In the genomic region with DNA sequence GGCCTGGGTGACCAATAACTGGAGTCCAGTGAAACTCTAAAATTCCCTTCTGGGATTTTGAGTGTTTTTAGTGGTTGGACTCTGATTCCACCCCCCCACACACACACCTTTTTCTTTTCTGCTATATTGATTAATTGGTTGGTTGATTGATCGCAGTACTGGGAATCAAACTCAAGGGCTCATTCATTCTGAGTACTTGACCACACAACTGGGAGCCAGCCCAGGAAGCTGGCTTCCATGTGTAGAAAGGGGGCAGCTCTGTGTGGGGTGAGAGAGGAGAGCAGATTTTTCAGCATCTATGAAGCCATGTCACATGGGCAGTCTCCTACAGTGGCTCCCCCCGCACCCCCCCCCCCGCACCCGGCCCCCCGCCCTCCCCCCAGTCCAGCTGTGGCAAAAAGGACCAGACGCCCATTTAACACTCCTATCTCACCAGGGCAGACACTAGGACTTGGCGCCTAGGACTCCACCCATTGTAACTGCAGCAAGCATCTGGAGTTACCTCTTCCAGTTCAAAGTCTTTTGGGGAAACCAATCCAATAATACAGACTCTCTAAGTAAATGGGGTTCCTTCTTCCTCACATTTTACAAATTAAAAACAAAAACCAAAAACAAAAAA, we compare ENCODE assay signal across 9 mouse cellular contexts. TPM values are rescaled to one million over a fixed set of nuclear protein-coding genes. Genes with fewer than 3 reads are reported as not detected.
DNase-seq lines count a peak whose midpoint lies in the region; ATAC-seq and TF ChIP-seq lines count a peak whose summit lies in the region.
"Had no signal": no experiment of that assay in that cellular context is flagged by ENCODE, and none has a peak within 500 bp of the region (broad histone marks: within the 10 kb centered on the region; RNA-seq: fewer than 3 reads in every experiment).

No protein-coding gene starts in this region.

- ATAC-seq in heart, embryonic 16.5 days (replicated peaks; ENCODE audit: extremely low read depth, insufficient read depth, low FRiP score): no peak
- ATAC-seq in embryonic facial prominence, embryonic 14.5 days (ENCODE audit: low read depth): no peak
- ATAC-seq in liver, embryonic 14.5 days (ENCODE audit: insufficient read depth): peak; percentile 75

- intact Hi-C loops in heart, postnatal 25 days (cut with DNase I): loop anchor here (5.0 kb wide), 1 partner anchor 68 kb away; no protein-coding TSS in a partner anchor

- H3K4me1 ChIP-seq in heart, embryonic 16.5 days (ENCODE audit: control insufficient read depth, insufficient read depth, low read length): peaks cover 18% of the 10 kb centered on the region
- H3K4me1 ChIP-seq in embryonic facial prominence, embryonic 14.5 days (ENCODE audit: control insufficient read depth, insufficient read depth, low read length): peaks cover 18% of the 10 kb centered on the region
- H3K4me1 ChIP-seq in liver, embryonic 14.5 days (replicated peaks; ENCODE audit: control insufficient read depth in 2 of 2, insufficient read depth in 2 of 2, low read length in 1 of 2): peaks cover 51 to 52% of the 10 kb centered on the region in 2 experiments

- no peaks in the 10 kb centered on the region for H3K27me3 ChIP-seq in heart, embryonic 16.5 days (ENCODE audit: control insufficient read depth, insufficient read depth, low read length)
- H3K27me3 ChIP-seq in embryonic facial prominence, embryonic 14.5 days (replicated peaks; ENCODE audit: control insufficient read depth, insufficient read depth, low read length): no peaks in the 10 kb centered on the region
- no peaks in the 10 kb centered on the region for H3K27me3 ChIP-seq in liver, embryonic 14.5 days (ENCODE audit: control insufficient read depth, insufficient read depth, low read length)

- H3K4me2 ChIP-seq in heart, embryonic 16.5 days (ENCODE audit: low read depth, low read length): peak overlapping the region; percentile 88
- H3K4me2 ChIP-seq in embryonic facial prominence, embryonic 14.5 days (ENCODE audit: low read depth, low read length): peak overlapping the region; percentile 56; the same call in 1 of the 2 replicates
- peak overlapping the region; percentile 77 for H3K4me2 ChIP-seq in liver, embryonic 14.5 days (ENCODE audit: low read depth)

- H3K27ac ChIP-seq in heart, embryonic 16.5 days (ENCODE audit: low read length): peak overlapping the region; percentile 98
- H3K27ac ChIP-seq in embryonic facial prominence, embryonic 14.5 days (replicated peaks; ENCODE audit: low read depth, low read length): peak overlapping the region; percentile 61
- peak overlapping the region; percentile 99 for H3K27ac ChIP-seq in liver, embryonic 14.5 days
- H3K27ac ChIP-seq in layer of hippocampus, adult 2 months: no peak overlapping the region

- peak; percentile 93 for TF ChIP-seq EP300 in liver, embryonic 14.5 days (IDR thresholded peaks at IDR 0.05; ENCODE audit: low read depth)

- WGBS in heart, embryonic 16.5 days: 26% methylated on average over 7 of the region's 7 CpGs
- 40% methylated on average over 4 of the region's 7 CpGs for WGBS in embryonic facial prominence, embryonic 14.5 days
- 15% methylated on average over 7 of the region's 7 CpGs for WGBS in liver, embryonic 14.5 days (ENCODE audit: insufficient replicate concordance)

- H3K9ac ChIP-seq in heart, embryonic 16.5 days (ENCODE audit: low read length): peak overlapping the region; percentile 67
- no peak overlapping the region for H3K9ac ChIP-seq in embryonic facial prominence, embryonic 14.5 days (ENCODE audit: low read depth, low read length)
- peak overlapping the region; percentile 87 for H3K9ac ChIP-seq in liver, embryonic 14.5 days (replicated peaks)

- H3K36me3 ChIP-seq in heart, embryonic 16.5 days (ENCODE audit: control insufficient read depth, insufficient read depth): no peaks in the 10 kb centered on the region
- H3K36me3 ChIP-seq in embryonic facial prominence, embryonic 14.5 days (ENCODE audit: control insufficient read depth, insufficient read depth, low read length): no peaks in the 10 kb centered on the region
- no peaks in the 10 kb centered on the region for H3K36me3 ChIP-seq in liver, embryonic 14.5 days (replicated peaks; ENCODE audit: control insufficient read depth, insufficient read depth, low read depth)

- DNase-seq in heart, postnatal 25 days (ENCODE audit: low spot score): no peak
- peak; percentile 79 for DNase-seq in MEL-GATA-1-ER (ENCODE audit: extremely low read depth, low read depth)
- no peak for DNase-seq in embryonic facial prominence, embryonic 14.5 days (ENCODE audit: low spot score)
- DNase-seq in liver, embryonic 14.5 days (ENCODE audit: low read depth in 3 of 3, low spot score in 3 of 3): peak; percentile 91 to 94 (median 94)
- DNase-seq in layer of hippocampus, adult 18-20 months (ENCODE audit: low spot score in 2 of 2): no peak
- no peak for DNase-seq in layer of hippocampus, adult 2 months (ENCODE audit: low spot score in 2 of 2)
- DNase-seq in thymus, postnatal 4 days: no peak
- DNase-seq: gastrocnemius, postnatal 25 days had no signal

- peak overlapping the region; percentile 48; the same call in 1 of the 2 replicates for H3K4me3 ChIP-seq in heart, embryonic 16.5 days (ENCODE audit: low read length)
- H3K4me3 ChIP-seq in embryonic facial prominence, embryonic 14.5 days (ENCODE audit: low read depth, low read length): no peak overlapping the region
- peak overlapping the region; percentile 37 to 38 for H3K4me3 ChIP-seq in liver, embryonic 14.5 days (ENCODE audit: insufficient read depth in 1 of 2, low read depth in 2 of 2, low read length in 2 of 2)
- H3K4me3 ChIP-seq in layer of hippocampus, adult 2 months: no peak overlapping the region

- 0 out of 2 replicates have a peak, but pooled peaks cover 2% of the 10 kb centered on the region for H3K9me3 ChIP-seq in heart, embryonic 16.5 days (replicated peaks; ENCODE audit: control insufficient read depth, low read length)
- no peaks in the 10 kb centered on the region for H3K9me3 ChIP-seq in embryonic facial prominence, embryonic 14.5 days (ENCODE audit: control insufficient read depth, low read length)
- no peaks in the 10 kb centered on the region for H3K9me3 ChIP-seq in liver, embryonic 14.5 days (ENCODE audit: control insufficient read depth, low read length)

- no peak for TF ChIP-seq CTCF in liver, embryonic 14.5 days (IDR thresholded peaks at IDR 0.05; ENCODE audit: low read depth)
- TF ChIP-seq CTCF in layer of hippocampus, adult 2 months (conservative IDR thresholded peaks at IDR 0.05): no peak

RNA-seq across cellular contexts. Expression of gene Cdkl1, which starts 31.7 kb away (rescaled TPM):
- 5.2 and 7.0 TPM in 2 replicates for polyA plus RNA-seq in heart, embryonic 16.5 days (2015; fragmentation: Nextera tagmentation; extraction: Ambion mirVana)
- 1 to 10 TPM; 4.9 to 5.9 TPM for total RNA-seq in heart, postnatal 25 days (2021)
- 1.9 and 2.9 TPM in 2 replicates for polyA plus RNA-seq in embryonic facial prominence, embryonic 14.5 days (2014; fragmentation: Nextera tagmentation; extraction: Ambion mirVana)
- 0.48 and 0.80 TPM in 2 replicates for polyA plus RNA-seq in liver, embryonic 14.5 days (2012; rRNA removed)
- polyA plus RNA-seq in liver, embryonic 14.5 days (2014; fragmentation: Nextera tagmentation; extraction: Ambion mirVana): 1.4 and 1.7 TPM in 2 replicates
- total RNA-seq in layer of hippocampus, adult 18-20 months (2021): 10 to 100 TPM; 24.3 to 25.0 TPM
- 10 to 100 TPM; 21.5 to 27.4 TPM for total RNA-seq in layer of hippocampus, adult 2 months (2021)

RNA-seq across cellular contexts. Expression of gene Atp5s, which starts 34.6 kb away (rescaled TPM):
- polyA plus RNA-seq in heart, embryonic 16.5 days (2015; fragmentation: Nextera tagmentation; extraction: Ambion mirVana): 35.4 and 39.2 TPM in 2 replicates
- total RNA-seq in heart, postnatal 25 days (2021): 10 to 100 TPM; 27.6 to 28.3 TPM
- 30.4 and 32.0 TPM in 2 replicates for polyA plus RNA-seq in embryonic facial prominence, embryonic 14.5 days (2014; fragmentation: Nextera tagmentation; extraction: Ambion mirVana)
- polyA plus RNA-seq in liver, embryonic 14.5 days (2012; rRNA removed): 8.1 and 12.0 TPM in 2 replicates
- polyA plus RNA-seq in liver, embryonic 14.5 days (2014; fragmentation: Nextera tagmentation; extraction: Ambion mirVana): 20.7 and 22.0 TPM in 2 replicates
- total RNA-seq in layer of hippocampus, adult 18-20 months (2021): 10 to 100 TPM; 33.5 to 35.0 TPM
- 10 to 100 TPM; 30.0 to 33.3 TPM for total RNA-seq in layer of hippocampus, adult 2 months (2021)

RNA-seq across cellular contexts. Expression of gene L2hgdh, which starts 34.7 kb away (rescaled TPM):
- polyA plus RNA-seq in heart, embryonic 16.5 days (2015; fragmentation: Nextera tagmentation; extraction: Ambion mirVana): 18.4 and 18.5 TPM in 2 replicates
- total RNA-seq in heart, postnatal 25 days (2021): 10 to 100 TPM; 41.7 to 47.7 TPM
- polyA plus RNA-seq in embryonic facial prominence, embryonic 14.5 days (2014; fragmentation: Nextera tagmentation; extraction: Ambion mirVana): 21.2 and 21.8 TPM in 2 replicates
- polyA plus RNA-seq in liver, embryonic 14.5 days (2012; rRNA removed): 5.4 and 7.5 TPM in 2 replicates
- 9.3 and 11.6 TPM in 2 replicates for polyA plus RNA-seq in liver, embryonic 14.5 days (2014; fragmentation: Nextera tagmentation; extraction: Ambion mirVana)
- 10 to 100 TPM; 14.6 to 19.6 TPM for total RNA-seq in layer of hippocampus, adult 18-20 months (2021)
- total RNA-seq in layer of hippocampus, adult 2 months (2021): 10 to 100 TPM; 14.9 to 17.9 TPM

Comparison
In these comparisons a context has a peak if more than half of its experiments do, and no peak if none do; other contexts are left out.
1. H3K4me3 ChIP-seq: peak in heart, embryonic 16.5 days (single experiment) and liver, embryonic 14.5 days (2 of 2); none in embryonic facial prominence, embryonic 14.5 days (single experiment) and layer of hippocampus, adult 2 months (single experiment).
2. DNase-seq: peak in MEL-GATA-1-ER (single experiment) and liver, embryonic 14.5 days (3 of 3); none in heart, postnatal 25 days (single experiment), embryonic facial prominence, embryonic 14.5 days (single experiment), layer of hippocampus, adult 18-20 months (0 of 2), layer of hippocampus, adult 2 months (0 of 2) and thymus, postnatal 4 days (single experiment).
3. Peak in every context shown above with its lines, with median percentiles within 50 percentile points of each other: H3K4me2 ChIP-seq.